Mouse (Mus musculus): ENCODE data around the gene Ctcfl. TPM values are rescaled to one million over a fixed set of nuclear protein-coding genes. Genes with fewer than 3 reads are reported as not detected.
"Not testable (repeated sequence)": the region's sequence is repeated elsewhere in the genome, so short reads cannot be mapped to it uniquely, and the experiment has no call there.

Gene Ctcfl
- total RNA-seq, 2 experiments from 2014 or later, result not detected

DNA sequence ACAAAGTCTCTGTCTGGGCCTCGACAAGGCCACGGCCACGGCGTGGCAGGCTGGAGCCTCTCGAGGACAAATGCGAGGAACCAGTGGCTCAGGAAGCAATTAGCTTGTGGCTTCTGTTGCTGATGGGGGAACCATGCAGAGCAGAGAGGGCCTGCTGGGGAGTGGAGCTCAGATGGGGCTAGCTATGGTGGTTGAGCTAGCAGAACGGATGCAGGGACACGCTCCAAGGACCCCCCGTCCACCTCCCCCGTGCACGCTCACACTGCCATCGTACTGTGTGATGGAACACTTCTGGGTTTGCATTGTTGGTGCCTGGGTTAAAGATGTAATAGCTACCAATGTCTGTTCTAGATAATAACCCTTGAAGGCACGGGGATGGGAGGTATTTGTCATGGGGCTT lies 12.9 kb upstream of the Ctcfl start:
- Histone ChIP-seq H3K27ac (no peak overlapping the region), H3K4me3 (no peak overlapping the region)
- no peak for DNase-seq (ENCODE audit: low spot score in 2 of 2)
- no peak for TF ChIP-seq CTCF (conservative IDR thresholded peaks at IDR 0.05)

DNA sequence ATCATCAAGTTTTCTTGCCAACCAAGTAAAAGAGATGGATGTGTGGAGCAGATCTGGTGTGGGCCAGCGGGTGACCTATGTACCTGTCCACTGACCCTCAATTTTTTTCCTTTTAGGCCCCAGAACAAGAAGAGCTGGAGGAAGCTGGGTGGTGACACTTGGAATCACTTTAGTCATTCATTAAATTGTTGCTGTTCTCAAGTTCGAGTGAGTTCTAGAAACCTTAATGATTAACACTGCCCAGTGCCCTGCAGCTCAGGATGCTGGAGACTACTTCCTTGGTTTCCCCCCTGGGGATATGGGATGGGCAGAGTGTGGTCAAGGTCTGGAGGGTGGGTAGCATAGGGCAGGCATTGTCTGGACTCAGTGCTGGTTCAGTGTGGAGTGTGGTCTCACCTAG lies 9.8 kb upstream of the Ctcfl start:
- TF ChIP-seq CTCF (conservative IDR thresholded peaks at IDR 0.05), result no peak
- H3K4me3 ChIP-seq, result no peak overlapping the region
- no peak overlapping the region for H3K27ac ChIP-seq
- no peak for DNase-seq (ENCODE audit: low spot score in 2 of 2)

- Histone ChIP-seq H3K4me3 (no peak overlapping the region), H3K27ac (no peak overlapping the region)
- no peak for TF ChIP-seq CTCF (conservative IDR thresholded peaks at IDR 0.05)
- no peak for DNase-seq (ENCODE audit: low spot score in 2 of 2)
Measured at GRCm38 (mm10) chr2:173126386-173126785, 7.1 kb upstream of the Ctcfl start.

DNA sequence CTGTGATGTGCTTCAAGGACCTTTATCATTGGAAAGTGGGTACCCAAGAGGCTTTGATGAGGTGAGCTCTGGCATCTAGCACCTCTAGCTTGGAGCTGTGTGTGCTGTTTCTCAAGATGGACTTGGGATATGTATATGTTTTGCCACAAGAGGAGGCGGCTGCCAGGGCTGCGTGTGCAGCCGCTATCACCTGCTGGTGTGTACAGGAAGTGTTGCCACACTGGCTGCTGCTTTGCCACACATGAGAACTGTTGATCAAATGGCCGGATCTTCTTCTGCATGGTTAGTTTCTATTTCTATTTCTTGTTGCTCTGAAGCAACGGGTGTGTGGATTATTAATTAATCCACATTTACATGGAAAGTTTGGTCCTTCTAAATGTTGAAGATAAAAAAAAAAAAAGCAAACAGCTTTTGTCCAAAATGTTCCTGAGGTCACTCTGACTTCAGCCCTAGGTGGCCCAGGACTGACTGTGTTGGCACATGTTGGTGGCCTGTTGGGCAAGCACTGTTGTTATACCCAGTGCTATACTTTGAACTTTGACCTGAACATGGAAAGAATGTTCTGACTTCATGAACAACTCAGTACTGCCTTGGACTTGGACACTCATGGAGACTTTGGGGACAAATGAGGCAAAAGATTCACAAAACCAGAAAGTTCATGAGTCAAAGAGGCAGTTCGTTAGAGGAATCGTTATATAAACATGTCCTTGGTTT lies 4.9 kb upstream of the Ctcfl start:
- no peak for TF ChIP-seq CTCF (conservative IDR thresholded peaks at IDR 0.05)
- no peak for DNase-seq (ENCODE audit: low spot score in 2 of 2)
- H3K4me3 ChIP-seq, result no peak overlapping the region
- H3K27ac ChIP-seq, result no peak overlapping the region

DNA sequence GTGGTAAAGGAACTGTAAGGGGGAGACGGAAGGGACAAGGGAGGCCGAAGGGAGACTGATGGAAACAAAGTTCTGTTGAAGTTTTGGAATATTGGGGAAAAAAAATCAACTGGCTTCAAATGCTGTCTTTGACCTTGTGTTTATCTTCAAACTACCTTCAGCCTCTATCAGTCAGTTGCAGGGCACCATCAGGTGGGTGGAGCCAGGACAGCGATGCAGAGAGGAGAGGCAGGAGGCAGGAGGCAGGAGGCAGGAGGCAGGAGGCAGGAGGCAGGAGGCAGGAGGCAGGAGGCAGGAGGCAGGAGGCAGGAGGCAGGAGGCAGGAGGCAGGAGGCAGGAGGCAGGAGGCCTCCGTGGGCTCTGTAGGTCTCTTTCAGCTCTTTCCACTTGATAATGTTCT lies 792 bp upstream of the Ctcfl start:
- H3K4me3 ChIP-seq; H3K27ac ChIP-seq; DNase-seq (ENCODE audit: low spot score in 2 of 2): not testable (repeated sequence)

- H3K27ac ChIP-seq; H3K4me3 ChIP-seq; DNase-seq (ENCODE audit: low spot score in 2 of 2): not testable (repeated sequence)
- peak; percentile 60 for TF ChIP-seq CTCF (conservative IDR thresholded peaks at IDR 0.05)
Measured at GRCm38 (mm10) chr2:173113796-173114195, 5.5 kb downstream of the Ctcfl start.

DNA sequence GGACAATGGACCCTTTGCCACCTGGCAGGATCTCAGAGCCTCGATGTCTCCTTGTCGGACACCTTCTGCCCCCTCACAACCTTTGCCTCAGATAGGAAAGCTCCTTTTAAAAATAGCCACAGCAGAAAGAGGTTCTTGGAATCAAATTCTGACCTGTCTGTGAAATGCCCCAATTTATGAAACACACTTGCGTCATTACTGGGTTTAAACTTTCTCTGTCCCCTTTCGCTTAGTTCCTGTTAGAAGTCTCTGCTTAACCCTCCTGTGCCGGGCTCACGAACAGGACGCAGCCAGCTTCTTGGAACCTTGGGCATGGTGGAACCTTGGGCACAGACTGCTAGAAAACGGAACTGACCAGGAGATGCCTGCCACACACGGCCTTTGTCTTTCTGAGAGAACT lies 8.8 kb downstream of the Ctcfl start:
- Histone ChIP-seq H3K4me3 (no peak overlapping the region), H3K27ac (no peak overlapping the region)
- no peak for DNase-seq (ENCODE audit: low spot score in 2 of 2)
- no peak for TF ChIP-seq CTCF (conservative IDR thresholded peaks at IDR 0.05)

DNA sequence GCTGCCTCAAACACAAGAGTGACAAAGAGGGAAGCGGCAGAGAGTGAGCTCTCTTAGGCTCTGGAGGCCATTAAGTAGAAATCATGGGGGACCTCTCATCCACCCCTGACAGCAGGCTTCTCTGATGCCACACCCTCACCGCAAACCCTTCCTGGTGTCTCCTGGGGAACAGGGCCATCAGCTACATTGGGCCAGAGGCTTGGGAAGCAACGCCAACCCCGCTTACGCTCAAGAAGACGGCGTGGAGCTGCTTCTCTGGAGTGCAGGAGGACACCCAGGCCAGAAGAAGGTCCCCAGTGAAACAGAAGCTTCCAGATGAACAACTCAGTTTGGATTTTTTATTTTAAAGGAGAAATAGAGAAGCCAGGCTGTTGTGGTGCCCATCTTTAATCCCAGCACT lies 9.8 kb downstream of the Ctcfl start:
- Histone ChIP-seq H3K4me3 (no peak overlapping the region), H3K27ac (no peak overlapping the region)
- no peak for TF ChIP-seq CTCF (conservative IDR thresholded peaks at IDR 0.05)
- no peak for DNase-seq (ENCODE audit: low spot score in 2 of 2)

- H3K27ac ChIP-seq, result no peak overlapping the region
- H3K4me3 ChIP-seq, result no peak overlapping the region
- TF ChIP-seq CTCF (conservative IDR thresholded peaks at IDR 0.05), result peak; percentile 16; the same call in 1 of the 2 replicates
- no peak for DNase-seq (ENCODE audit: low spot score in 2 of 2)
Measured at GRCm38 (mm10) chr2:173108509-173109190, 10.7 kb downstream of the Ctcfl start.

GRCm38 (mm10) chr2:173106889-173107785 lies 12.2 kb downstream of the Ctcfl start:
- no peak overlapping the region for H3K27ac ChIP-seq
- DNase-seq (ENCODE audit: low spot score in 2 of 2), result peak; percentile 55 to 72
- H3K4me3 ChIP-seq, result no peak overlapping the region
- TF ChIP-seq CTCF (conservative IDR thresholded peaks at IDR 0.05), result peak; percentile 97

- H3K27ac ChIP-seq, result no peak overlapping the region
- no peak for TF ChIP-seq CTCF (conservative IDR thresholded peaks at IDR 0.05)
- no peak for DNase-seq (ENCODE audit: low spot score in 2 of 2)
- H3K4me3 ChIP-seq, result no peak overlapping the region
Measured at GRCm38 (mm10) chr2:173106409-173106808, 12.9 kb downstream of the Ctcfl start.

GRCm38 (mm10) chr2:173097337-173097736 lies 22.0 kb downstream of the Ctcfl start:
- H3K4me3 ChIP-seq, H3K27ac ChIP-seq: not testable (repeated sequence)
- DNase-seq (ENCODE audit: low spot score in 2 of 2), result peak in 1 of 2 experiments; percentile 31
- peak; percentile 70 for TF ChIP-seq CTCF (conservative IDR thresholded peaks at IDR 0.05)

DNA sequence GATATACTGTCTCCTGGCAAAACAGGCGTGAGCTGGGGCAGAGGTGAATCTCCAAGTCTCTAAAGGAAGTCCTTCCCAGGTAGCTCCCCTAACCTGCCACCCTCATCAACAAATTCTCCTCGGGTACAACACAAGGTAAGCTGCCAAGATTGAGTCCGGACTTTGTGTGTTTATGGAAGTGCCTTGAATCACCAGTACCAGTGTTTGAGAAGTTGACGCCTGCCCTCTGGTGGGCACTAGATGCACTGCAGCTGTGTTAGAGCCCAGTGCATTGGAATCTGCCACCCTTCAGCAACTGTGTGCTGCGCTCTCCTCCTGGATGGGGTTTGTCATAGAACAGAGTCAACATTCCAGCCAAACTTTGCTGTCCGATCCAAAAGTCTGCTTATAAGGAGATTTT lies 29.9 kb downstream of the Ctcfl start:
- no peak overlapping the region for H3K27ac ChIP-seq
- peak; percentile 92 for TF ChIP-seq CTCF (conservative IDR thresholded peaks at IDR 0.05)
- peak; percentile 80 to 85 for DNase-seq (ENCODE audit: low spot score in 2 of 2)

More for the DNA sequence above, 29.9 kb downstream of the Ctcfl start:
- no peak overlapping the region for H3K4me3 ChIP-seq
